Mouse (Mus musculus) lung, embryonic 14.5 days (tissue): ENCODE data around the gene Tmem150b. TPM values are rescaled to one million over a fixed set of nuclear protein-coding genes. Genes with fewer than 3 reads are reported as not detected.

Experiments
- ATAC-seq: fragments of 200-750 bp; cut with Nextera tagmentation; 2 replicates; pipeline ENCODE4 v1.8.0; 2017; ENCODE audit warnings: mild to moderate bottlenecking, moderate TSS enrichment, moderate library complexity; ENCODE audit not compliant: insufficient read depth
- DNase-seq: peaks from one replicate; pipeline ENCODE4 v3.0.0-alpha.2; 2015
- H3K27ac ChIP-seq: fragments of 300-500 bp; sonication (generic); 2 replicates; pipeline ENCODE4 v1.5.1; 2014; ENCODE audit warnings: low read depth, mild to moderate bottlenecking, moderate library complexity
- H3K27me3 ChIP-seq: fragments of 300-500 bp; sonication (generic); 2 replicates; pipeline ENCODE4 v1.6.1; 2014; ENCODE audit warnings: low read length, control low read depth; ENCODE audit not compliant: insufficient read depth
- H3K36me3 ChIP-seq: fragments of 300-500 bp; sonication (generic); 2 replicates; pipeline ENCODE4 v1.6.1; 2014; ENCODE audit warnings: control low read depth; ENCODE audit not compliant: insufficient read depth
- H3K4me1 ChIP-seq: fragments of 300-500 bp; sonication (generic); 2 replicates; pipeline ENCODE4 v1.6.1; 2014; ENCODE audit warnings: antibody characterized with exemption, control low read depth; ENCODE audit not compliant: insufficient read depth
- H3K4me2 ChIP-seq: fragments of 300-500 bp; sonication (generic); 2 replicates; pipeline ENCODE4 v1.6.1; 2014; ENCODE audit warnings: mild to moderate bottlenecking
- H3K4me3 ChIP-seq: fragments of 300-500 bp; sonication (generic); 2 replicates; pipeline ENCODE4 v1.5.1; 2014; ENCODE audit warnings: low read depth, low read length
- H3K9ac ChIP-seq: fragments of 300-500 bp; sonication (generic); 2 replicates; pipeline ENCODE4 v1.6.1; 2014
- H3K9me3 ChIP-seq: fragments of 300-500 bp; sonication (generic); 2 replicates; pipeline ENCODE4 v1.6.1; 2016; ENCODE audit warnings: low read depth, low read length, control low read depth
- CTCF ChIP-seq: IDR thresholded peaks from 2 replicates; pipeline ENCODE4 v1.5.1; 2016; ENCODE audit warnings: antibody characterized with exemption, low read depth
- WGBS: fragments of 180-500 bp; shearing (Covaris S2); extraction: QIAGEN DNeasy Blood & Tissue Kit; methylation state at CpG from one replicate; pipeline ENCODE4 v1.1.7; 2014; 5-methylcytosine and 5-hydroxymethylcytosine counted together
- polyA plus RNA-seq: library from polyadenylated mRNA; unstranded; fragments of >200 nt; fragmentation: Nextera tagmentation; extraction: Ambion mirVana; gene quantifications from 2 replicates; pipeline ENCODE4 v1.2.1, GENCODE M21; 2014

Gene Tmem150b
- polyA plus RNA-seq, 1 experiment from 2014 or later = not detected

DNA sequence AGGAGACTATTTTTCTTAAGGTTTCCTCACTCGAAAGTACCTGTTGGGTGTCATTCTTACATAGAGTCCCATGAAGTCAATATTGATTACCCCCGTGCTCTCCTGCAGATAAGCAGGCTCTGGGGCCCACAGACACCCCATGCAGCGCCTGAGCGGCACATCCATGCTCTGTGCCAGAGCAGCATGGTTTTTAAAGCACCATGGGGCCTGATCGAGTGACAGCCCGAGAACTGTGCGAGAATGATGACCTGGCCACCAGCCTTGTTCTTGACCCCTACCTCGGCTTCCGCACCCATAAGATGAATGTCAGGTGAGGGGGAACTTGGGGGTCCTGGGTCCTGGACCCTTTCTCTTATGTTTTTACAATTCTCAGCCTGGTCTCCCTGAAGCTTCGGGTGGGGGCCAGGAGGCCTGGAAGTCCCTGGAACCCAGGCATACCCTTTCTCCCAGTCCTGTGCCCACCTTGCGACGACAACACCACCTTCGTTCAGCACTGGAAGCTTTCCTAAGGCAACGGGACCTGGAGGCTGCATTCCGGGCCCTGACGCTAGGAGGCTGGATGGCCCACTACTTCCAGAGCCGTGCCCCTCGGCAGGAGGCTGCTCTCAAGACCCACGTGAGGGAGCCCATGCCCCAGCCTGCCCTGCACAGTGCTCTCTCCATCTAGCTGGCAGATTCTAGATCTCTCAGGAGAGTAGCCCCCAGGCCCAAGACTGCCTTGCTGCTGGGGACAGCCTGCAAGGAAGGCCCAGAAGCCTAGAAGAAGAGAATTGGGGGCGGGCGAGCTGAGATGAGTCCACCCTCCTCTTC, 16.8 kb upstream of the Tmem150b start:
- Histone ChIP-seq H3K27me3 (no peaks in the 10 kb centered on the region), H3K4me1 (peaks cover 5% of the 10 kb centered on the region; the same call in 1 of the 2 replicates), H3K27ac (peak overlapping the region; percentile 66; the same call in 1 of the 2 replicates), H3K4me3 (peak overlapping the region; percentile 54), H3K36me3 (peaks cover 36% of the 10 kb centered on the region), H3K4me2 (peak overlapping the region; percentile 86), H3K9ac (peak overlapping the region; percentile 15; the same call in 1 of the 2 replicates), H3K9me3 (no peaks in the 10 kb centered on the region)
- WGBS = 72% methylated on average over 21 of the region's 21 CpGs
- no peak for ATAC-seq
- no peak for TF ChIP-seq CTCF
- no peak for DNase-seq

DNA sequence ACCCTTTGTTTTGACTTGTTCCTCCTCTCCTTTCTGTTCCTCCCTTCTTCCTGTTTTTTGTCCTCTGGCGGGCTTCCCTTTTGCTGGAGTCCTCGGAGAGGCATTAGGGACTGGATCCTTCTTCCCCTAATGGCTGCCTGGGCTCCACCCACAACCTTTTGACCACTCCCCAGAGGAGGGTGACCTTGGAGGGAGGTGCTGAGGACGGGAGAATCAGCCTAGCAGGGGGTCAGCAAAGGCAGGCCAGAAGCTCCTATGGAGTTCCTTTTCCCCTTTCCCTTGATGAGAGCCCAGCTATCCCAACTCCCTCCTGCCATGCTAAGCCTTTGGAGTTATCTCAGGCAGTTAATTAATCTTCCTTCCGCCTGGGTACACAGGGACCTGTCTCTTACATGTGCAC, 16.1 kb upstream of the Tmem150b start:
- 7% methylated on average over 4 of the region's 4 CpGs for whole genome bisulfite sequencing
- Histone ChIP-seq H3K4me2 (peak overlapping the region; percentile 86), H3K27me3 (no peaks in the 10 kb centered on the region), H3K9me3 (no peaks in the 10 kb centered on the region), H3K4me1 (peaks cover 5% of the 10 kb centered on the region; the same call in 1 of the 2 replicates), H3K27ac (peak overlapping the region; percentile 66), H3K9ac (peak overlapping the region; percentile 59), H3K4me3 (peak overlapping the region; percentile 54), H3K36me3 (peaks cover 28% of the 10 kb centered on the region)
- ATAC-seq (no peak), DNase-seq (peak; percentile 64)
- no peak for TF ChIP-seq CTCF

DNA sequence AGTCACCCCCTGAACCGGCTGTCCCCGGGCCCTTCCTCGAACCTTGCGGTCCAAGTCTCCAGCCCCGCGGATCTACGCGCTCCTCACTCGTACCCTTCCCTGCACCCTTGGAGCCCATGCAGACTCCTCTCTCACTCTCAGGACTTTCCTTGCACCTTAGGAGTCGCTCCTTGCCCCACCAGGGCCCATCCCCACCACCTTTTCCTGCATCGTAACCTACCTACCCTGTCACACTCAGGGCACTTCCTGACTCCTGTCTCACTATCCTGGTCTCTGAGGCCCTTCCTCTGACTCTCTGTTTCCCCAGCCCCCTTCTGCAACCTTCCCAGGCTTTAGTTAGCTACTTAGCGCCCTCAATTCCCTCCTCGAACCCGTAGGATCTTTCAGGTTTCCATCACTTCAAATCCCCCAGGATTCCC, 15.3 kb upstream of the Tmem150b start:
- WGBS = 0% methylated on average over 14 of the region's 14 CpGs
- Histone ChIP-seq H3K4me1 (peaks cover 5% of the 10 kb centered on the region; the same call in 1 of the 2 replicates), H3K27me3 (no peaks in the 10 kb centered on the region), H3K4me2 (peak overlapping the region; percentile 86), H3K9me3 (no peaks in the 10 kb centered on the region), H3K9ac (peak overlapping the region; percentile 59), H3K36me3 (peaks cover 24% of the 10 kb centered on the region), H3K27ac (peak overlapping the region; percentile 66), H3K4me3 (peak overlapping the region; percentile 54)
- no peak for TF ChIP-seq CTCF
- ATAC-seq (peak; percentile 36), DNase-seq (peak; percentile 29)

DNA sequence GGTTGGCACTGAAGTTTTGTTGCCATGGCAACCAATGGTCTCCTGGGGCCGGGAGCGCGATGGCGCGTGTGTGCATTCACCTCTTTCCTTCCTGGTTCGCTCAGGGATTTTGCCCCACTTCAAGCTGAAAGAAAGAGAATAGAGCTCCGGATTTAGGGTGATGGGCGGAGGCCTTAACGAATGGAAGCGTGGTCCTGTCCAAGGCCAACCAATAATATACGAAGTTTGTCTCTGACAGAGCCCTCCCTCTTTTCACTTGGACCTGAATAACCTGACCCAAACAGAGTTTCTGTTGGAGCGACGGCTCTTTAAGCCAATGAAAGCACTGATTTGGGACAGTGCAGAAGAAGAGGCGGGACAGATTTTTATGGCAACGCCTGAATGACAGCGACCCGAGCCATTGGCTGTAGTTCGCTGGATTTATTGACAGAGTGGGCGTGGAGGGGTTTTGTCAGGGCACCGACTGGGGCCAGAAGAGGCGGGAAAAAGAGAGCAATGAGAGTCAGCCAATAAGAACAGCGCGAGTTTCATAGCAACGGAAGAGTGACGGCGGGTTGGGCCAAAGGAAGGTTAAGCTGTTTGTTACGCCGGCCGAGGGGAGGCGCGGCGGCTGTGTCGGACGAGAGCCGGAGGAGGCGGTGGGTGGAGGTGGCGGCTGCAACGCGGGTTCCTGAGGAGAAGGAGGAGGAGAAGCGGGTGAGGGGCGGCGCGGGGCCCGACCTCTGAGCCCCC, 14.7 kb upstream of the Tmem150b start, which contains the start of gene Kmt5c:
TSS of gene Kmt5c (plus strand) at position 572 of the 732 bp plus-strand sequence.
- H3K4me2 ChIP-seq = peak within 1 kb of the TSS; percentile 86
- peak within 1 kb of the TSS; percentile 66 for H3K27ac ChIP-seq
- no peaks in the 10 kb centered on the region for H3K27me3 ChIP-seq
- peak; percentile 46 for TF ChIP-seq CTCF
- peak; percentile 100 for DNase-seq
- ATAC-seq = peak; percentile 97
- peaks cover 5% of the 10 kb centered on the region; the same call in 1 of the 2 replicates for H3K4me1 ChIP-seq
- peak within 1 kb of the TSS; percentile 54 for H3K4me3 ChIP-seq
- no peaks in the 10 kb centered on the region for H3K9me3 ChIP-seq
- peaks cover 22% of the 10 kb centered on the region for H3K36me3 ChIP-seq
- under 1% methylated on average over 42 of the region's 44 CpGs for WGBS
- peak within 1 kb of the TSS; percentile 59 for H3K9ac ChIP-seq

DNA sequence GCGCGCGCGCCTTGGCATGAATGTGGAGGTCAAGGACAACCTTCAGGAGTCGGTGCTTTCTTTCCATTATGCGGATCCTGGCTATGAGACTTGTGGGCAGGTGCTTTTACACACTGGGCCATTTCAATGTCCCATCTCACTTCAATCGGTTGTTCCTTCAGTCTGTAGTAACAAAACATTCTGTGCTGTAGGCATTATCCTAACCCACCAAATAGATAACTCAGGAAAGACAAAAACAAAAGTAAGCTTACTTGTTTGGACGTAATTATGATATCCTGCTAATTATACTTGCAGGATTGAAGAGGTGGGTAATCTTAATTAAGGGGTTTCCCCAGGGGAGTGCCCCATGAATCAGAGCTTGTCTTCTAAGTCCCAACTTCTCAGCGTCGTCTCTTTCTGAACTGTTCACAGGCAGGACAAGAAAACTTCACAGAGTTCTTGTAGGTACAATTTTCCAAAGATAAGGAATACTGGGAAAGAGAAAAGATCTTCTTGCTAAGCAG, 14.0 kb upstream of the Tmem150b start:
- H3K4me2 ChIP-seq = peak overlapping the region; percentile 60
- H3K36me3 ChIP-seq = peaks cover 16% of the 10 kb centered on the region
- no peak for ATAC-seq
- peak overlapping the region; percentile 27 for H3K4me3 ChIP-seq
- no peak overlapping the region for H3K9ac ChIP-seq
- peaks cover 5% of the 10 kb centered on the region; the same call in 1 of the 2 replicates for H3K4me1 ChIP-seq
- no peaks in the 10 kb centered on the region for H3K27me3 ChIP-seq
- no peak for DNase-seq
- no peak for TF ChIP-seq CTCF
- H3K9me3 ChIP-seq = no peaks in the 10 kb centered on the region
- peak overlapping the region; percentile 19; the same call in 1 of the 2 replicates for H3K27ac ChIP-seq
- WGBS = 47% methylated on average over 10 of the region's 10 CpGs

DNA sequence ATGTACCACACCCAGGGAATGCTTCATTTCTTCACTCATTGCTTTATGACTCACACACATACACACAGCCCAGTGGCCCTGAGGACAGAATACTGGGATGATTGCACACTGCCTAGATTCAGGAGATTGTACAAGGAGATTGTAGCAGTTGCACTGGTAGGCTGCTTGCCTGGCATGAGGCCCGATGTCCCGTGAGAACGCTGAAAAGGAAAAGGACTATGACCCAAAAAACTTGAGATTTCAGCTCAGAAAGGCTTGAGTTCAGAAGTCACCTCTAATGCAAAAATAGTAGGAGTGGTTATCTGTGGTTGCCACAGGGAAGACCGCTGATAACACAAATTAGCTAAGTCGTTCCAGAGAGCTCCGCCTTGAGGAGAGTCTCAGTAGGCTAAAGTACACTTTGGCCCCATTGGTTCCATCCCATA, 7.9 kb upstream of the Tmem150b start:
- Histone ChIP-seq H3K9me3 (no peaks in the 10 kb centered on the region), H3K36me3 (no peaks in the 10 kb centered on the region), H3K4me1 (no peaks in the 10 kb centered on the region), H3K27me3 (no peaks in the 10 kb centered on the region), H3K4me2 (no peak overlapping the region), H3K4me3 (no peak overlapping the region), H3K27ac (no peak overlapping the region), H3K9ac (no peak overlapping the region)
- DNase-seq (no peak), ATAC-seq (no peak)
- WGBS = 49% methylated on average over 6 of the region's 6 CpGs
- TF ChIP-seq CTCF = no peak
